Mouse (Mus musculus) left cerebral cortex, postnatal 14 days (tissue): ENCODE results near the gene Snap91. TPM values are rescaled to one million over a fixed set of nuclear protein-coding genes. Genes with fewer than 3 reads are reported as not detected.

Experiments
- DNase-seq, 2 experiments: peaks; one replicate each; pipeline ENCODE4 v3.0.0; 2021 to 2022; ENCODE audit warnings: low spot score in 2 of 2, mixed read lengths in 1 of 2
- intact Hi-C: fragments of 180-260 bp; cut with DNase I; formaldehyde crosslinking; loops from one replicate; pipeline ENCODE4 v1.15.1; 2025
- total RNA-seq, 2 experiments: library from RNA; stranded (reverse); gene quantifications; 2 replicates each; pipeline ENCODE4 v1.2.3; 2021

The Snap91 gene
- total RNA-seq, 2 experiments from 2014 or later, result 503 to 508 TPM

DNA sequence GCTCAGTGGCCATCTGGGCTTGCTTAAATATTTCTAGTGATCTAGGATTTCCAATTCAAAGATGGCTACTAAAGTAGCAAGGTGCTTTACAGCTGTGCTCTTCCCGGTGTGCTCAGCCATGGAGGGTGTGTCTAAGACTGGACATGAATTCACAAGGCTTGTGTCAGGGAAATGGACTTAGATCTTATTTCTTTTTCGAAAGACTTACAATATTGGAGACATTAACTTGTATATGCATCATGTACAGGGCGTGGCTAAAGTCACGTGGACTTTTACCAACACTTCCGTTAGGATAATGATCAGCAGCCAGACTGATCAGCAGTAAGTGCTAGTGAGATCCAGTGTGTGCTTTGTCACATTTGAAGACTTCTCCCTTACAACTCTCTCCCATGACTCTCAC lies 160.2 kb downstream of the Snap91 start:
- intact Hi-C loops, result no loop called here
- DNase-seq, result no peak

DNA sequence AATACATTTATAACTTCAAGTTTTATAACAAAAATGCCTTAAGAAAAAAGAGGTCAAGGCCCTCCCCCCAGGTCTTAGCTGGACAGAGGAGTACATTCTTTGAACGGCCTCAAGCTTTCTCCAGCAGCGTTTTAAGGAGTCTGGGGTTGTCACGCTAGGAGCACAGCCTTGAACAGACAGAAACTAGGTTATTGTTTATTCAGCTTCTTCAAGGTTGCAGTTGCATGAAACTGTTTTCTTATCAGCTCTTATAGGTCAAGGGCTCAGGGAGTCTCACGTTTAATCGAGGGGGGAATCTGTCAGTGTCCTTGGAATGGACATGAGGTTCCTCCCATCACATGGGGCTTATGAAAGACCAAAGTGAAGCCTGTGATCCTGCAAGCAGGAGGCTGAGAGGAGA lies 163.3 kb downstream of the Snap91 start:
- intact Hi-C loops, result no loop called here
- DNase-seq, result no peak

DNA sequence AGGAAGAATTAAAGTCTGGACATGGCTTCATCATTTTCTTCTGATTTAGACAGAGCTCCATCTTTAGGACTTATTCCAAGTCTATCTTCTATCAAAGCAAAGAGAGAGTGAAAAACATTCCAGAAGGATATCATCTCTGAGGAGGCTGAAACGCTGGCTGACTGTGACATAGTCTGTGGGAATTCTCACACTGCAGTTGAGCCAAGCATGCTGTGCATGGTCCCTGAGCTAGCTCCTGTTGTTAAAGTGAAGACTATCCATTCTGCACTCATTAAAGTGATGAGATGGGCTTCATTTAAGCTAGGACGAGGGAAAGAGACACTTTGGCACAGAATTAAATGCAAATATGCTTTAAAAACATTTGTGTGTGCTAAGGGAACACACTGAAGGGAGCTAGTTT lies 163.9 kb downstream of the Snap91 start:
- intact Hi-C loops, result no loop called here
- DNase-seq, result no peak

Other genes with a start within 250 kb of the Snap91 start
- gene Me1, start 184.7 kb downstream of the Snap91 start, total RNA-seq, result 10 to 100 TPM; 54.6 to 58.3 TPM
- gene Prss35, start 137.0 kb downstream of the Snap91 start, total RNA-seq, result 1 to 10 TPM; 6.4 to 6.5 TPM
- 1 to 10 TPM; 4.2 to 7.5 TPM for gene Ripply2, start 134.9 kb upstream of the Snap91 start, total RNA-seq
- 10 to 100 TPM; 28.1 to 34.7 TPM for gene Cyb5r4, start 141.4 kb upstream of the Snap91 start, total RNA-seq